Mouse (Mus musculus) stomach, embryonic 15.5 days (tissue): ENCODE measurements around the gene Adamts8. TPM values are rescaled to one million over a fixed set of nuclear protein-coding genes. Genes with fewer than 3 reads are reported as not detected.

Experiments used
- ATAC-seq: fragments of 200-750 bp; cut with Nextera tagmentation; 2 replicates; pipeline ENCODE4 v1.8.0; 2017; ENCODE audit warnings: low read depth, moderate number of reproducible peaks, moderate TSS enrichment; ENCODE audit not compliant: insufficient read depth, low FRiP score
- H3K27ac ChIP-seq: fragments of 300-500 bp; sonication (generic); 2 replicates; pipeline ENCODE4 v1.5.1; 2015; ENCODE audit warnings: mild to moderate bottlenecking, inconsistent platforms
- H3K27me3 ChIP-seq: fragments of 300-500 bp; sonication (generic); replicated peaks from 2 replicates; pipeline ENCODE4 v1.6.1; 2015; ENCODE audit warnings: inconsistent platforms
- H3K36me3 ChIP-seq: fragments of 300-500 bp; sonication (generic); 2 replicates; pipeline ENCODE4 v1.6.1; 2015; ENCODE audit warnings: inconsistent platforms
- H3K4me1 ChIP-seq: fragments of 300-500 bp; sonication (generic); 2 replicates; pipeline ENCODE4 v1.6.1; 2015; ENCODE audit warnings: inconsistent platforms
- H3K4me2 ChIP-seq: fragments of 300-500 bp; sonication (generic); 2 replicates; pipeline ENCODE4 v1.6.1; 2015; ENCODE audit warnings: mild to moderate bottlenecking, inconsistent platforms
- H3K4me3 ChIP-seq: fragments of 300-500 bp; sonication (generic); replicated peaks from 2 replicates; pipeline ENCODE4 v1.5.1; 2015; ENCODE audit warnings: inconsistent platforms
- H3K9ac ChIP-seq: fragments of 300-500 bp; sonication (generic); 2 replicates; pipeline ENCODE4 v1.6.1; 2015; ENCODE audit warnings: inconsistent platforms
- H3K9me3 ChIP-seq: fragments of 300-500 bp; sonication (generic); 2 replicates; pipeline ENCODE4 v1.6.1; 2016; ENCODE audit warnings: inconsistent platforms
- WGBS: fragments of 180-500 bp; shearing (Covaris S2); methylation state at CpG from one replicate; pipeline ENCODE4 v1.1.7; 2015; 5-methylcytosine and 5-hydroxymethylcytosine counted together
- polyA plus RNA-seq: library from polyadenylated mRNA; unstranded; fragments of >200 nt; fragmentation: Nextera tagmentation; extraction: Ambion mirVana; gene quantifications from 2 replicates; pipeline ENCODE4 v1.2.1, GENCODE M21; 2015

Adamts8 gene
- polyA plus RNA-seq, 1 experiment from 2014 or later: 10.5 TPM

GRCm38 (mm10) chr9:30928759-30929158 lies 13.6 kb upstream of the Adamts8 start:
- no peak overlapping the region for H3K9ac ChIP-seq
- 0 out of 2 replicates have a peak, but pooled peaks cover 3% of the 10 kb centered on the region for H3K27me3 ChIP-seq
- no peak overlapping the region for H3K4me2 ChIP-seq
- no peaks in the 10 kb centered on the region for H3K4me1 ChIP-seq
- ATAC-seq: no peak
- no peak overlapping the region for H3K4me3 ChIP-seq
- H3K36me3 ChIP-seq: no peaks in the 10 kb centered on the region
- no peak overlapping the region for H3K27ac ChIP-seq
- no peaks in the 10 kb centered on the region for H3K9me3 ChIP-seq
- WGBS: 77% methylated on average over 2 of the region's 2 CpGs

GRCm38 (mm10) chr9:30932346-30932745 lies 10.0 kb upstream of the Adamts8 start:
- Histone ChIP-seq H3K4me2 (no peak overlapping the region), H3K9ac (no peak overlapping the region), H3K4me3 (no peak overlapping the region), H3K4me1 (no peaks in the 10 kb centered on the region), H3K36me3 (no peaks in the 10 kb centered on the region), H3K27me3 (no peaks in the 10 kb centered on the region), H3K9me3 (no peaks in the 10 kb centered on the region), H3K27ac (no peak overlapping the region)
- 62% methylated on average over 4 of the region's 4 CpGs for WGBS
- no peak for ATAC-seq

GRCm38 (mm10) chr9:30934827-30935226 lies 7.5 kb upstream of the Adamts8 start:
- Histone ChIP-seq H3K4me3 (no peak overlapping the region), H3K4me2 (no peak overlapping the region), H3K36me3 (no peaks in the 10 kb centered on the region), H3K27ac (no peak overlapping the region), H3K9ac (no peak overlapping the region), H3K9me3 (no peaks in the 10 kb centered on the region), H3K4me1 (no peaks in the 10 kb centered on the region), H3K27me3 (no peaks in the 10 kb centered on the region)
- ATAC-seq: no peak
- 37% methylated on average over 6 of the region's 6 CpGs for WGBS

GRCm38 (mm10) chr9:30936674-30937438 lies 5.5 kb upstream of the Adamts8 start:
- Histone ChIP-seq H3K4me1 (no peaks in the 10 kb centered on the region), H3K27me3 (peaks cover 13% of the 10 kb centered on the region), H3K4me2 (peak overlapping the region; percentile 29; the same call in 1 of the 2 replicates), H3K9ac (no peak overlapping the region), H3K4me3 (no peak overlapping the region), H3K9me3 (no peaks in the 10 kb centered on the region), H3K36me3 (no peaks in the 10 kb centered on the region), H3K27ac (no peak overlapping the region)
- WGBS: 26% methylated on average over 9 of the region's 9 CpGs
- no peak for ATAC-seq

- ATAC-seq: no peak
- 4% methylated on average over 6 of the region's 6 CpGs for WGBS
These were observed 2.0 kb upstream of the Adamts8 start for GRCm38 (mm10) chr9:30940328-30940727.

GRCm38 (mm10) chr9:30943341-30943740 lies 979 bp downstream of the Adamts8 start:
- Histone ChIP-seq H3K36me3 (no peaks in the 10 kb centered on the region), H3K9me3 (no peaks in the 10 kb centered on the region), H3K9ac (peak overlapping the region; percentile 46), H3K4me3 (peak overlapping the region; percentile 57), H3K4me2 (peak overlapping the region; percentile 94), H3K27me3 (peaks cover 42% of the 10 kb centered on the region), H3K27ac (no peak overlapping the region), H3K4me1 (0 out of 2 replicates have a peak, but pooled peaks cover 5% of the 10 kb centered on the region)
- ATAC-seq: no peak
- WGBS: 2% methylated on average over 14 of the region's 14 CpGs

More at GRCm38 (mm10) chr9:30940328-30940727, 2.0 kb upstream of the Adamts8 start:
- Histone ChIP-seq H3K27me3 (peaks cover 42% of the 10 kb centered on the region), H3K4me1 (0 out of 2 replicates have a peak, but pooled peaks cover 5% of the 10 kb centered on the region), H3K9me3 (no peaks in the 10 kb centered on the region), H3K36me3 (no peaks in the 10 kb centered on the region), H3K4me2 (no peak overlapping the region), H3K4me3 (no peak overlapping the region), H3K27ac (no peak overlapping the region), H3K9ac (no peak overlapping the region)

- Histone ChIP-seq H3K9ac (no peak overlapping the region), H3K4me2 (peak overlapping the region; percentile 94), H3K4me3 (peak overlapping the region; percentile 57), H3K4me1 (0 out of 2 replicates have a peak, but pooled peaks cover 5% of the 10 kb centered on the region), H3K9me3 (no peaks in the 10 kb centered on the region), H3K27ac (no peak overlapping the region), H3K36me3 (no peaks in the 10 kb centered on the region), H3K27me3 (peaks cover 42% of the 10 kb centered on the region)
- no peak for ATAC-seq
- 29% methylated on average over 1 of the region's 1 CpGs for WGBS
These were observed 1.9 kb downstream of the Adamts8 start for GRCm38 (mm10) chr9:30944234-30944633.

GRCm38 (mm10) chr9:30945276-30945675 lies 2.9 kb downstream of the Adamts8 start:
- Histone ChIP-seq H3K36me3 (no peaks in the 10 kb centered on the region), H3K27ac (no peak overlapping the region), H3K27me3 (peaks cover 42% of the 10 kb centered on the region), H3K4me3 (no peak overlapping the region), H3K9ac (no peak overlapping the region), H3K4me1 (0 out of 2 replicates have a peak, but pooled peaks cover 5% of the 10 kb centered on the region), H3K9me3 (no peaks in the 10 kb centered on the region), H3K4me2 (no peak overlapping the region)
- 45% methylated on average over 1 of the region's 1 CpGs for WGBS
- no peak for ATAC-seq

- H3K4me2 ChIP-seq: no peak overlapping the region
- peaks cover 6% of the 10 kb centered on the region for H3K27me3 ChIP-seq
- H3K4me3 ChIP-seq: no peak overlapping the region
- no peak for ATAC-seq
- H3K36me3 ChIP-seq: no peaks in the 10 kb centered on the region
- H3K27ac ChIP-seq: no peak overlapping the region
- no peaks in the 10 kb centered on the region for H3K9me3 ChIP-seq
- peaks cover 6% of the 10 kb centered on the region; the same call in 1 of the 2 replicates for H3K4me1 ChIP-seq
- no peak overlapping the region for H3K9ac ChIP-seq
- 61% methylated on average over 3 of the region's 3 CpGs for WGBS
These were observed 7.1 kb downstream of the Adamts8 start for GRCm38 (mm10) chr9:30949422-30949821.

- no peak for ATAC-seq
- H3K4me3 ChIP-seq: no peak overlapping the region
These were observed 7.6 kb downstream of the Adamts8 start for GRCm38 (mm10) chr9:30949971-30950370.

GRCm38 (mm10) chr9:30950592-30950991 lies 8.2 kb downstream of the Adamts8 start:
- H3K4me1 ChIP-seq: peaks cover 6% of the 10 kb centered on the region; the same call in 1 of the 2 replicates
- H3K9ac ChIP-seq: no peak overlapping the region
- no peak overlapping the region for H3K4me3 ChIP-seq
- H3K9me3 ChIP-seq: no peaks in the 10 kb centered on the region
- ATAC-seq: no peak
- no peaks in the 10 kb centered on the region for H3K27me3 ChIP-seq
- H3K4me2 ChIP-seq: no peak overlapping the region
- H3K27ac ChIP-seq: no peak overlapping the region
- WGBS: 39% methylated on average over 4 of the region's 4 CpGs
- H3K36me3 ChIP-seq: no peaks in the 10 kb centered on the region

More at GRCm38 (mm10) chr9:30949971-30950370, 7.6 kb downstream of the Adamts8 start:
- Histone ChIP-seq H3K9me3 (no peaks in the 10 kb centered on the region), H3K36me3 (no peaks in the 10 kb centered on the region), H3K4me2 (no peak overlapping the region), H3K9ac (no peak overlapping the region), H3K27ac (no peak overlapping the region), H3K27me3 (peaks cover under 1% of the 10 kb centered on the region; the same call in 1 of the 2 replicates), H3K4me1 (peaks cover 6% of the 10 kb centered on the region; the same call in 1 of the 2 replicates)
- WGBS: 68% methylated on average over 4 of the region's 4 CpGs

GRCm38 (mm10) chr9:30951461-30951860 lies 9.1 kb downstream of the Adamts8 start:
- Histone ChIP-seq H3K4me3 (no peak overlapping the region), H3K9ac (no peak overlapping the region), H3K36me3 (no peaks in the 10 kb centered on the region), H3K9me3 (no peaks in the 10 kb centered on the region), H3K4me1 (peaks cover 6% of the 10 kb centered on the region; the same call in 1 of the 2 replicates), H3K4me2 (no peak overlapping the region), H3K27ac (no peak overlapping the region), H3K27me3 (no peaks in the 10 kb centered on the region)
- no peak for ATAC-seq
- 74% methylated on average over 5 of the region's 5 CpGs for WGBS
